Mouse (Mus musculus) hindbrain, postnatal 0 days (tissue): ENCODE measurements around the gene Prr36. TPM values are rescaled to one million over a fixed set of nuclear protein-coding genes. Genes with fewer than 3 reads are reported as not detected.

Source experiments
- ATAC-seq: fragments of 200-750 bp; cut with Nextera tagmentation; 2 replicates; pipeline ENCODE4 v1.8.0; 2017; ENCODE audit warnings: mild to moderate bottlenecking, moderate TSS enrichment, moderate library complexity
- DNase-seq: peaks from one replicate; pipeline ENCODE4 v3.0.0-alpha.2; 2015; ENCODE audit warnings: low spot score
- H3K27ac ChIP-seq: fragments of 300-500 bp; sonication (generic); 2 replicates; pipeline ENCODE4 v1.5.1; 2014; ENCODE audit warnings: mild to moderate bottlenecking
- H3K27me3 ChIP-seq: fragments of 300-500 bp; sonication (generic); 2 replicates; pipeline ENCODE4 v1.6.1; 2014; ENCODE audit warnings: low read length, mixed read lengths; ENCODE audit not compliant: insufficient read depth
- H3K36me3 ChIP-seq: fragments of 300-500 bp; sonication (generic); 2 replicates; pipeline ENCODE4 v1.6.1; 2014; ENCODE audit warnings: low read length, mixed read lengths; ENCODE audit not compliant: insufficient read depth
- H3K4me1 ChIP-seq: fragments of 300-500 bp; sonication (generic); 2 replicates; pipeline ENCODE4 v1.6.1; 2014; ENCODE audit warnings: antibody characterized with exemption, low read length, mixed read lengths; ENCODE audit not compliant: insufficient read depth
- H3K4me2 ChIP-seq: fragments of 300-500 bp; sonication (generic); 2 replicates; pipeline ENCODE4 v1.6.1; 2014; ENCODE audit warnings: low read depth, mild to moderate bottlenecking, low read length, moderate library complexity, mixed read lengths
- H3K4me3 ChIP-seq: fragments of 300-500 bp; sonication (generic); 2 replicates; pipeline ENCODE4 v1.5.1; 2014; ENCODE audit warnings: low read length
- H3K9ac ChIP-seq: fragments of 300-500 bp; sonication (generic); replicated peaks from 2 replicates; pipeline ENCODE4 v1.6.1; 2014; ENCODE audit warnings: mild to moderate bottlenecking, low read length, moderate library complexity, mixed read lengths
- H3K9me3 ChIP-seq: fragments of 300-500 bp; sonication (generic); 2 replicates; pipeline ENCODE4 v1.6.1; 2016; ENCODE audit warnings: low read length, mixed read lengths
- CTCF ChIP-seq: IDR thresholded peaks from 2 replicates; pipeline ENCODE4 v1.5.1; 2016; ENCODE audit warnings: antibody characterized with exemption, control low read depth, low read depth
- WGBS: fragments of 180-500 bp; shearing (Covaris S2); extraction: QIAGEN DNeasy Blood & Tissue Kit; methylation state at CpG from one replicate; pipeline ENCODE4 v1.1.7; 2014; 5-methylcytosine and 5-hydroxymethylcytosine counted together
- polyA plus RNA-seq: library from polyadenylated mRNA; unstranded; fragments of >200 nt; fragmentation: Nextera tagmentation; extraction: Ambion mirVana; gene quantifications from 2 replicates; pipeline ENCODE4 v1.2.1, GENCODE M21; 2015
- total RNA-seq: library from RNA; depleted of rRNA; stranded (reverse); fragments of >200 nt; gene quantifications from 2 replicates; pipeline ENCODE4 v1.2.3, GENCODE M21; 2014

The Prr36 gene
- total and polyA plus RNA-seq, 2 experiments from 2014 or later, result 24.8 to 32.4 TPM

DNA sequence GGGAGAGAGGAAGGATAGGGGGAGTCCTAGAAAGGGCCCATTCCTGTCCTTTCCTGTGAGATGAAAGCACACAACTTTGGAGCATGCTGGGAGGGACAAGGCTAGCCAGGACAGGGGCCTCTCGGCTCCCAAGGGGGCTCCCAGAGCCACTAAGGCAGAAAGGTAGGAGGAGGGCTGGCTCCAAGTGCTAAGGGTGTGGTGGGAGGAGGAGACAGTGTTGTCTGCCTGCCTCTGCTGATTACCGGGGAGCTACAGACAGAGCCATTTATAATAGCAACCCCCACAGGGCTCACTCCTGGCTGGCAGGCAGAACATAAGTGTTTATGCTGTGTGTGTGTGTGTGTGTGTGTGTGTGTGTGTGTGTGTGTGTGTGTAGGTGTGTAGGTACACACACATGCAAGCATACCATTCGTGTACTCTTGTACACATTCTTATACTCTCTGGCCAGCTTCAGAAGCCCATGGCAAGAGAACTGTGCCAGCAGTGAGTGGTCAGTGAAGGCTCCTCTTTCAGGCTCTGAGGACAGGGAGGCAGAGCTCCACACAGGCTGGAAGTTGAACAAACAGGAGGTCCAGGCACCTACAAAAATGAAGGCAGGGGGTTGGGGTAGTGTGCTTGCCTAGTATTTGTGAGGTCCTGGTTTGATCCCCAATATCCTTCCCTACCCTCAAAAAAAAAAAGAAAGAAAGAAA lies 28.1 kb downstream of the Prr36 start:
- no peak for TF ChIP-seq CTCF
- no peak overlapping the region for H3K9ac ChIP-seq
- no peaks in the 10 kb centered on the region; the same call in 1 of the 2 replicates for H3K4me1 ChIP-seq
- no peak overlapping the region for H3K4me2 ChIP-seq
- no peak for DNase-seq
- peaks cover 68% of the 10 kb centered on the region for H3K36me3 ChIP-seq
- 27% methylated on average over 3 of the region's 3 CpGs for WGBS
- no peaks in the 10 kb centered on the region for H3K9me3 ChIP-seq
- no peak overlapping the region for H3K4me3 ChIP-seq
- no peak for ATAC-seq
- H3K27ac ChIP-seq, result no peak overlapping the region
- no peaks in the 10 kb centered on the region for H3K27me3 ChIP-seq

DNA sequence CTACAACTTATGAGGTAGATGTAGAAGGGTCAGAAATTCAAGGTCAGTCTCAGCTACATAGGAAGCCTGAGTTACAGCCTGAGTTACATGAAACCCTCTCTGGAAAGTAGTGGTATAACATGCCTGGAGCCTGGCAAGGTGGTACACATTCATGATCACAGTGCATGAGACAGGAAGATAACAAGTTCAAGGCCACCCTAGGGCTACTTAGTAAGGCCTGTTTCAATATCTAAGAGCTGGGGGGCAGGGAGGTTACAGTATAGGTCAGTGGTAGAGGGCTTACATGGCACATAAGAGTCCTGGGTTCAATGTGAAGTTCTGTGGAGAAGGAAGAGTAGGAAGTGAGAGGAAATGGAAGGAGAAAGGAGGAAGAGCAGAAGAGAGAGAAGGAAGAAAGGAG lies 28.7 kb downstream of the Prr36 start:
- ATAC-seq, result no peak
- Histone ChIP-seq H3K4me2 (no peak overlapping the region), H3K27ac (no peak overlapping the region), H3K9me3 (no peaks in the 10 kb centered on the region), H3K27me3 (no peaks in the 10 kb centered on the region), H3K4me3 (no peak overlapping the region), H3K9ac (no peak overlapping the region), H3K36me3 (peaks cover 65% of the 10 kb centered on the region), H3K4me1 (no peaks in the 10 kb centered on the region; the same call in 1 of the 2 replicates)
- no peak for DNase-seq
- no peak for TF ChIP-seq CTCF

DNA sequence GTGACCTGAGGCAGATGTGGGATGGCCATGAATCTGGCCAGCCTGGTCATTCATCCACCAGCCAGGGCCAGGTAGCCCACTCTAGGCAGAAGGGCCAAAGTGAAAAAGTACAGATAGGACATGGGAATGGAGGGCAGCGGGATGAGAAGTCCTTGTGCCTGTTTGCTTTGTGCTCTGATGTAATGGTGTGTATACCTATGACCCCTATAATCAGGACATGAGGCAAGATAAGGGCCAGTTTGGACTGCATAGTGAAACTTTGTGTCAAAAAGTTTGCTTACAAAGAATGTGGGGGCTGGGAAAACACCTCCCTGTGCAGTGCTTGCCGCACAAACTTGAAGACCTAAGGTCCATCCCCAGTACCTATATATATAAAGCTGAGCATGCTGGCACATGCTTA lies 31.1 kb downstream of the Prr36 start:
- no peak for TF ChIP-seq CTCF
- peaks cover 56% of the 10 kb centered on the region for H3K36me3 ChIP-seq

DNA sequence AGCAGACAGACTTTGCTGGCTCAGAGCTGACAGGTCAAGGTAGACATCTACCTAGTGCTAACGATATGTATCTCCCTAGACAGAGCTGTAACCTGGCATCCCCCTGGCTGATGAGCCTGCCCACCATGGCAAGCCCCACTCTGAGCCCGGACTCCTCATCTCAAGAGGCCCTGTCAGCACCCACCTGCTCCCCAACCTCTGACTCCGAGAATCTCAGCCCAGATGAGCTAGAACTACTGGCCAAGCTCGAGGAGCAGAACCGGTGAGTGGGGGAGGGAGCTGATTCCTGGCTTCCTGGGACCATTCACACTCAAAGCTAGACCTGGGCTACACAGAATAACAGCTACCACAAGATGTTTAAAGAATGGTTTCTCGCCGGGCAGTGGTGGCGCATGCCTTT lies 33.9 kb downstream of the Prr36 start:
- Histone ChIP-seq H3K9me3 (no peaks in the 10 kb centered on the region), H3K27me3 (no peaks in the 10 kb centered on the region), H3K9ac (no peak overlapping the region), H3K36me3 (peaks cover 40% of the 10 kb centered on the region), H3K4me3 (no peak overlapping the region), H3K4me1 (no peaks in the 10 kb centered on the region), H3K4me2 (no peak overlapping the region), H3K27ac (no peak overlapping the region)
- no peak for DNase-seq
- no peak for ATAC-seq
- 87% methylated on average over 8 of the region's 8 CpGs for WGBS
- TF ChIP-seq CTCF, result no peak

More for the DNA sequence above, 31.1 kb downstream of the Prr36 start:
- Histone ChIP-seq H3K4me1 (no peaks in the 10 kb centered on the region), H3K27ac (no peak overlapping the region), H3K4me2 (no peak overlapping the region), H3K4me3 (no peak overlapping the region), H3K27me3 (no peaks in the 10 kb centered on the region), H3K9me3 (no peaks in the 10 kb centered on the region), H3K9ac (no peak overlapping the region)
- ATAC-seq (no peak), DNase-seq (no peak)
- 93% methylated on average over 2 of the region's 2 CpGs for WGBS

GRCm38 (mm10) chr8:4174018-4174417 lies 43.2 kb downstream of the Prr36 start:
- TF ChIP-seq CTCF, result no peak
- ATAC-seq, result no peak
- H3K36me3 ChIP-seq, result no peaks in the 10 kb centered on the region; the same call in 1 of the 2 replicates

GRCm38 (mm10) chr8:4172486-4172885 lies 44.8 kb downstream of the Prr36 start:
- no peak overlapping the region for H3K4me3 ChIP-seq
- no peak for TF ChIP-seq CTCF
- DNase-seq (no peak), ATAC-seq (no peak)
- no peaks in the 10 kb centered on the region; the same call in 1 of the 2 replicates for H3K36me3 ChIP-seq
- H3K4me1 ChIP-seq, result peaks cover 19% of the 10 kb centered on the region
- H3K9ac ChIP-seq, result no peak overlapping the region
- WGBS, result 75% methylated on average over 3 of the region's 3 CpGs
- H3K4me2 ChIP-seq, result no peak overlapping the region
- H3K9me3 ChIP-seq, result no peaks in the 10 kb centered on the region
- no peak overlapping the region for H3K27ac ChIP-seq
- H3K27me3 ChIP-seq, result no peaks in the 10 kb centered on the region

More at GRCm38 (mm10) chr8:4174018-4174417, 43.2 kb downstream of the Prr36 start:
- 69% methylated on average over 2 of the region's 2 CpGs for WGBS
- no peak overlapping the region for H3K27ac ChIP-seq
- no peak overlapping the region for H3K4me2 ChIP-seq
- H3K9ac ChIP-seq, result no peak overlapping the region
- DNase-seq, result no peak
- H3K27me3 ChIP-seq, result no peaks in the 10 kb centered on the region
- H3K4me1 ChIP-seq, result peaks cover 4% of the 10 kb centered on the region; the same call in 1 of the 2 replicates
- no peak overlapping the region for H3K4me3 ChIP-seq
- no peaks in the 10 kb centered on the region for H3K9me3 ChIP-seq

DNA sequence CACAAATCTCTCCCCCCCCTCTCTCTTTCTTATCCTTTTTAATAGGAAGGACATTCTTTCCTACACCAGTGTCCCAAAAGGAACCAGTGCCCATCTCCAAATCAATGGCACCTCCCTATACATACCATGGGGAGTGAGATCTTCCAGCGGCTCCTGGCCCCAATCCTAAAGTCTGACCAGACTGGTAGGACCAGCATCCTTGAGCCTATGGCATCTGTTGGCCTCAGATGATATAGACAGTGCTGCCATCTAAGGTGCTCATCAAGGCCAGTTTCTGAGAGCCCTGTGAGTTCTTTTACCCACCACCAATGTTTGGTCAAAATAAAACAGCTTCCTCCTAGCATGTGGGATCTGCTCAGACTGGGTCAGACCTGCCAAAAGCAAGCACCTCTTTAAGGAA lies 49.3 kb downstream of the Prr36 start:
- Histone ChIP-seq H3K36me3 (no peaks in the 10 kb centered on the region), H3K9ac (no peak overlapping the region), H3K27me3 (no peaks in the 10 kb centered on the region), H3K4me3 (peak overlapping the region; percentile 94), H3K27ac (no peak overlapping the region), H3K9me3 (no peaks in the 10 kb centered on the region), H3K4me2 (peak overlapping the region; percentile 76), H3K4me1 (peaks cover 24% of the 10 kb centered on the region)
- TF ChIP-seq CTCF, result no peak
- WGBS, result 92% methylated on average over 1 of the region's 1 CpGs
- ATAC-seq, result no peak
- no peak for DNase-seq
